Comparison of ENCODE assay signal across 10 mouse cellular contexts in the genomic region with DNA sequence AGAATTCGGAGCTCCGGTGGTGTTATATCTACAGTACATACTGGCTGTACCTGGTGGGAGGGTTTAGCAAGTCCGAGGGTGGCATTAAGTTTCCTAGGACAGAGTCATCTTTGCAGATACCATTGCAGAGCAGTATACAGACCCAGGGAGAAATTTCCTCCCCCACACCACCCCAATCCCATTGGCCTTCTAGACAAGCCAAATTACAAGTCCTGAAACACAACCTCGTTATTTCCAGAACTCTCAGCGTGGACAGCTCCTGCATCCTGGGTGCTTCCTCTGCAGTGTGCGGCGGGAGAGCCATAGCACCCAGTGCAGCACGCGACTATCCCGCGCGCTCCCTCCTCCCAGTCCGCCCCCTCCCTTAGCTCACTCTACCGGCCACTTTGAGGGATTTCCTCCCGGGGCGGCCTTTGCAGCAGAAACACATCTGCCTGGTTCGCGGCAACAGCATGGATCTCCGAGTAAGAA. TPM values are rescaled to one million over a fixed set of nuclear protein-coding genes. Genes with fewer than 3 reads are reported as not detected.
DNase-seq lines count a peak whose midpoint lies in the region; ATAC-seq and TF ChIP-seq lines count a peak whose summit lies in the region.
"Had no signal": no experiment of that assay in that cellular context is flagged by ENCODE, and none has a peak within 500 bp of the region (broad histone marks: within the 10 kb centered on the region; RNA-seq: fewer than 3 reads in every experiment).

No protein-coding gene starts in this region.

- H3K4me3 ChIP-seq in intestine, embryonic 14.5 days (ENCODE audit: low read depth, low read length) = peak overlapping the region; percentile 6; the same call in 1 of the 2 replicates
- H3K4me3 ChIP-seq in intestine, postnatal 0 days (ENCODE audit: low read depth, low read length) = no peak overlapping the region
- peak overlapping the region; percentile 37 for H3K4me3 ChIP-seq in forebrain, embryonic 12.5 days (replicated peaks)
- H3K4me3 ChIP-seq in gastrocnemius, adult 2 months = no peak overlapping the region

- peaks cover 50% of the 10 kb centered on the region for H3K27me3 ChIP-seq in intestine, embryonic 14.5 days (replicated peaks; ENCODE audit: control insufficient read depth, insufficient read depth, low read length)
- H3K27me3 ChIP-seq in intestine, postnatal 0 days (replicated peaks; ENCODE audit: control insufficient read depth, insufficient read depth, low read length) = peaks cover 29% of the 10 kb centered on the region
- peaks cover 43% of the 10 kb centered on the region for H3K27me3 ChIP-seq in forebrain, embryonic 12.5 days

- no peak for TF ChIP-seq CTCF in intestine, postnatal 0 days (IDR thresholded peaks at IDR 0.05; ENCODE audit: low read depth)
- no peak for TF ChIP-seq CTCF in gastrocnemius, adult 2 months (IDR thresholded peaks at IDR 0.05)

- no peak; the same call in 1 of the 2 replicates for ATAC-seq in intestine, embryonic 14.5 days (replicated peaks; ENCODE audit: low FRiP score, low TSS enrichment, low read depth)
- ATAC-seq in intestine, postnatal 0 days = no peak
- 0 out of 2 replicates have a peak, but pooled peaks have one; percentile 46 for ATAC-seq in forebrain, embryonic 12.5 days (ENCODE audit: low FRiP score)
- ATAC-seq: Patski had no signal

- no peaks in the 10 kb centered on the region for H3K36me3 ChIP-seq in intestine, embryonic 14.5 days (ENCODE audit: control insufficient read depth, insufficient read depth, low read length)
- H3K36me3 ChIP-seq in intestine, postnatal 0 days (ENCODE audit: control insufficient read depth, insufficient read depth) = no peaks in the 10 kb centered on the region
- H3K36me3 ChIP-seq in forebrain, embryonic 12.5 days (replicated peaks) = no peaks in the 10 kb centered on the region

- H3K4me1 ChIP-seq in intestine, embryonic 14.5 days (replicated peaks; ENCODE audit: control insufficient read depth, insufficient read depth, low read length) = no peaks in the 10 kb centered on the region
- no peaks in the 10 kb centered on the region for H3K4me1 ChIP-seq in intestine, postnatal 0 days (replicated peaks; ENCODE audit: control insufficient read depth, insufficient read depth, low read length)
- H3K4me1 ChIP-seq in forebrain, embryonic 12.5 days = peaks cover 21% of the 10 kb centered on the region

- peak; percentile 55 for DNase-seq in intestine, embryonic 14.5 days (ENCODE audit: low spot score)
- peak; percentile 32 for DNase-seq in R1 (ENCODE audit: low read depth, low spot score)
- peak; percentile 52 to 60 for DNase-seq in left cerebral cortex, postnatal 14 days (ENCODE audit: low spot score in 2 of 2)
- peak; percentile 47 for DNase-seq in retina, embryonic 14.5 days (ENCODE audit: low spot score)
- DNase-seq in thymus, postnatal 36 days = no peak
- DNase-seq in gastrocnemius, adult 2 months = no peak

- peak overlapping the region; percentile 32; the same call in 1 of the 2 replicates for H3K4me2 ChIP-seq in intestine, embryonic 14.5 days (ENCODE audit: low read length)
- no peak overlapping the region for H3K4me2 ChIP-seq in intestine, postnatal 0 days (replicated peaks; ENCODE audit: low read depth)
- peak overlapping the region; percentile 62 for H3K4me2 ChIP-seq in forebrain, embryonic 12.5 days

- WGBS in intestine, embryonic 14.5 days = 6% methylated on average over 19 of the region's 19 CpGs
- WGBS in intestine, postnatal 0 days = 9% methylated on average over 19 of the region's 19 CpGs
- WGBS in forebrain, embryonic 12.5 days = 3% methylated on average over 19 of the region's 19 CpGs

- H3K9ac ChIP-seq in intestine, embryonic 14.5 days (ENCODE audit: low read length) = no peak overlapping the region
- no peak overlapping the region for H3K9ac ChIP-seq in intestine, postnatal 0 days (ENCODE audit: low read depth, low read length)
- no peak overlapping the region for H3K9ac ChIP-seq in forebrain, embryonic 12.5 days

- intact Hi-C loops in left cerebral cortex, postnatal 14 days (cut with DNase I) = loop anchor here (2.0 kb wide), 1 partner anchor 55 kb away; no protein-coding TSS in a partner anchor
- intact Hi-C loops in gastrocnemius, adult 2 months (cut with DNase I) = no loop called here

- H3K9me3 ChIP-seq in intestine, embryonic 14.5 days (ENCODE audit: control insufficient read depth, low read length) = no peaks in the 10 kb centered on the region
- no peaks in the 10 kb centered on the region for H3K9me3 ChIP-seq in intestine, postnatal 0 days (ENCODE audit: control insufficient read depth)
- no peaks in the 10 kb centered on the region for H3K9me3 ChIP-seq in forebrain, embryonic 12.5 days

- no peak overlapping the region for H3K27ac ChIP-seq in intestine, embryonic 14.5 days (ENCODE audit: low read depth)
- no peak overlapping the region for H3K27ac ChIP-seq in intestine, postnatal 0 days (ENCODE audit: low read depth, low read length)
- no peak overlapping the region for H3K27ac ChIP-seq in forebrain, embryonic 12.5 days
- no peak overlapping the region for H3K27ac ChIP-seq in gastrocnemius, adult 2 months

RNA-seq across cellular contexts. Expression of a gene that starts 5.9 kb away (rescaled TPM):
- 0.17 and 0.18 TPM in 2 replicates for polyA plus RNA-seq in intestine, embryonic 14.5 days (2014; fragmentation: Nextera tagmentation; extraction: Ambion mirVana)
- polyA plus RNA-seq in intestine, postnatal 0 days (2015; fragmentation: Nextera tagmentation; extraction: Ambion mirVana) = not detected in 2 replicates
- polyA plus RNA-seq in forebrain, embryonic 12.5 days (2016; fragmentation: Nextera tagmentation; extraction: Ambion mirVana) = 3.7 and 4.3 TPM in 2 replicates
- 100 to 1,000 TPM; 163 to 207 TPM for total RNA-seq in left cerebral cortex, postnatal 14 days (2021)
- not detected for total RNA-seq in gastrocnemius, adult 2 months (2021)
- polyA plus RNA-seq: large intestine, adult 2 months; Patski had no signal

Comparison
In these comparisons a context has a peak if more than half of its experiments do, and no peak if none do; other contexts are left out.
1. H3K4me3 ChIP-seq: peak in intestine, embryonic 14.5 days (single experiment) and forebrain, embryonic 12.5 days (single experiment); none in intestine, postnatal 0 days (single experiment) and gastrocnemius, adult 2 months (single experiment).
2. DNase-seq: peak in intestine, embryonic 14.5 days (single experiment), R1 (single experiment), left cerebral cortex, postnatal 14 days (2 of 2) and retina, embryonic 14.5 days (single experiment); none in thymus, postnatal 36 days (0 of 2) and gastrocnemius, adult 2 months (single experiment).